Mouse (Mus musculus) lung, embryonic 14.5 days (tissue): ENCODE data around the gene Dcbld1. TPM values are rescaled to one million over a fixed set of nuclear protein-coding genes. Genes with fewer than 3 reads are reported as not detected.
A peak's percentile ranks its signal among the peaks of the same experiment; 100 is the strongest.

Source experiments
- ATAC-seq: fragments of 200-750 bp; cut with Nextera tagmentation; 2 replicates; pipeline ENCODE4 v1.8.0; 2017; ENCODE audit warnings: mild to moderate bottlenecking, moderate TSS enrichment, moderate library complexity; ENCODE audit not compliant: insufficient read depth
- DNase-seq: peaks from one replicate; pipeline ENCODE4 v3.0.0-alpha.2; 2015
- H3K27ac ChIP-seq: fragments of 300-500 bp; sonication (generic); 2 replicates; pipeline ENCODE4 v1.5.1; 2014; ENCODE audit warnings: low read depth, mild to moderate bottlenecking, moderate library complexity
- H3K27me3 ChIP-seq: fragments of 300-500 bp; sonication (generic); 2 replicates; pipeline ENCODE4 v1.6.1; 2014; ENCODE audit warnings: low read length, control low read depth; ENCODE audit not compliant: insufficient read depth
- H3K36me3 ChIP-seq: fragments of 300-500 bp; sonication (generic); 2 replicates; pipeline ENCODE4 v1.6.1; 2014; ENCODE audit warnings: control low read depth; ENCODE audit not compliant: insufficient read depth
- H3K4me1 ChIP-seq: fragments of 300-500 bp; sonication (generic); 2 replicates; pipeline ENCODE4 v1.6.1; 2014; ENCODE audit warnings: antibody characterized with exemption, control low read depth; ENCODE audit not compliant: insufficient read depth
- H3K4me2 ChIP-seq: fragments of 300-500 bp; sonication (generic); 2 replicates; pipeline ENCODE4 v1.6.1; 2014; ENCODE audit warnings: mild to moderate bottlenecking
- H3K4me3 ChIP-seq: fragments of 300-500 bp; sonication (generic); 2 replicates; pipeline ENCODE4 v1.5.1; 2014; ENCODE audit warnings: low read depth, low read length
- H3K9ac ChIP-seq: fragments of 300-500 bp; sonication (generic); 2 replicates; pipeline ENCODE4 v1.6.1; 2014
- H3K9me3 ChIP-seq: fragments of 300-500 bp; sonication (generic); 2 replicates; pipeline ENCODE4 v1.6.1; 2016; ENCODE audit warnings: low read depth, low read length, control low read depth
- CTCF ChIP-seq: IDR thresholded peaks from 2 replicates; pipeline ENCODE4 v1.5.1; 2016; ENCODE audit warnings: antibody characterized with exemption, low read depth
- WGBS: fragments of 180-500 bp; shearing (Covaris S2); extraction: QIAGEN DNeasy Blood & Tissue Kit; methylation state at CpG from one replicate; pipeline ENCODE4 v1.1.7; 2014; 5-methylcytosine and 5-hydroxymethylcytosine counted together
- polyA plus RNA-seq: library from polyadenylated mRNA; unstranded; fragments of >200 nt; fragmentation: Nextera tagmentation; extraction: Ambion mirVana; gene quantifications from 2 replicates; pipeline ENCODE4 v1.2.1, GENCODE M21; 2014

The Dcbld1 gene
- polyA plus RNA-seq, 1 experiment from 2014 or later = 24.5 TPM

- WGBS = 44% methylated on average over 9 of the region's 9 CpGs
- H3K4me3 ChIP-seq = no peak overlapping the region
- H3K4me1 ChIP-seq = 0 out of 2 replicates have a peak, but pooled peaks cover 5% of the 10 kb centered on the region
- peak overlapping the region; percentile 18; the same call in 1 of the 2 replicates for H3K4me2 ChIP-seq
- H3K9ac ChIP-seq = no peak overlapping the region
- H3K27me3 ChIP-seq = no peaks in the 10 kb centered on the region
- no peaks in the 10 kb centered on the region for H3K36me3 ChIP-seq
- ATAC-seq (peak; percentile 67; the same call in 1 of the 2 replicates), DNase-seq (peak; percentile 39)
- H3K9me3 ChIP-seq = no peaks in the 10 kb centered on the region
- no peak overlapping the region for H3K27ac ChIP-seq
- TF ChIP-seq CTCF = no peak
Observed at GRCm38 (mm10) chr10:52278011-52278434, 44.6 kb downstream of the Dcbld1 start.

- DNase-seq = no peak
- Histone ChIP-seq H3K27me3 (no peaks in the 10 kb centered on the region), H3K4me1 (0 out of 2 replicates have a peak, but pooled peaks cover 5% of the 10 kb centered on the region), H3K9ac (no peak overlapping the region), H3K4me2 (no peak overlapping the region), H3K36me3 (no peaks in the 10 kb centered on the region), H3K9me3 (no peaks in the 10 kb centered on the region), H3K4me3 (no peak overlapping the region), H3K27ac (peak overlapping the region; percentile 24; the same call in 1 of the 2 replicates)
- ATAC-seq = no peak
- no peak for TF ChIP-seq CTCF
- 68% methylated on average over 3 of the region's 3 CpGs for WGBS
Observed at GRCm38 (mm10) chr10:52278866-52279265, 45.4 kb downstream of the Dcbld1 start.

- no peak for DNase-seq
- 0 out of 2 replicates have a peak, but pooled peaks cover 5% of the 10 kb centered on the region for H3K4me1 ChIP-seq
- 82% methylated on average over 4 of the region's 4 CpGs for WGBS
- no peak overlapping the region for H3K4me2 ChIP-seq
- H3K9ac ChIP-seq = no peak overlapping the region
- H3K36me3 ChIP-seq = no peaks in the 10 kb centered on the region
- ATAC-seq = no peak
- no peak for TF ChIP-seq CTCF
- H3K4me3 ChIP-seq = no peak overlapping the region
- H3K9me3 ChIP-seq = no peaks in the 10 kb centered on the region
- no peak overlapping the region for H3K27ac ChIP-seq
- no peaks in the 10 kb centered on the region for H3K27me3 ChIP-seq
Observed at GRCm38 (mm10) chr10:52279876-52280275, 46.5 kb downstream of the Dcbld1 start.

GRCm38 (mm10) chr10:52280623-52281022, 47.2 kb downstream of the Dcbld1 start:
- Histone ChIP-seq H3K27ac (no peak overlapping the region), H3K4me1 (0 out of 2 replicates have a peak, but pooled peaks cover 5% of the 10 kb centered on the region), H3K27me3 (no peaks in the 10 kb centered on the region), H3K36me3 (no peaks in the 10 kb centered on the region), H3K4me2 (no peak overlapping the region), H3K4me3 (no peak overlapping the region), H3K9ac (no peak overlapping the region), H3K9me3 (no peaks in the 10 kb centered on the region)
- 91% methylated on average over 3 of the region's 3 CpGs for WGBS
- ATAC-seq = no peak
- no peak for DNase-seq
- no peak for TF ChIP-seq CTCF

GRCm38 (mm10) chr10:52281337-52281736, 47.9 kb downstream of the Dcbld1 start:
- Histone ChIP-seq H3K4me3 (no peak overlapping the region), H3K9ac (no peak overlapping the region), H3K27ac (no peak overlapping the region), H3K4me2 (no peak overlapping the region), H3K9me3 (no peaks in the 10 kb centered on the region), H3K4me1 (0 out of 2 replicates have a peak, but pooled peaks cover 5% of the 10 kb centered on the region), H3K36me3 (no peaks in the 10 kb centered on the region), H3K27me3 (no peaks in the 10 kb centered on the region)
- no peak for TF ChIP-seq CTCF
- no peak for ATAC-seq
- DNase-seq = no peak

GRCm38 (mm10) chr10:52284578-52284977, 51.2 kb downstream of the Dcbld1 start:
- Histone ChIP-seq H3K27me3 (no peaks in the 10 kb centered on the region), H3K27ac (no peak overlapping the region), H3K9me3 (no peaks in the 10 kb centered on the region), H3K4me2 (no peak overlapping the region), H3K36me3 (peaks cover 5% of the 10 kb centered on the region; the same call in 1 of the 2 replicates), H3K9ac (no peak overlapping the region), H3K4me1 (no peaks in the 10 kb centered on the region), H3K4me3 (no peak overlapping the region)
- no peak for TF ChIP-seq CTCF
- ATAC-seq (0 out of 2 replicates have a peak, but pooled peaks have one; percentile 49), DNase-seq (no peak)
- 69% methylated on average over 8 of the region's 8 CpGs for WGBS

GRCm38 (mm10) chr10:52287852-52288533, 54.6 kb downstream of the Dcbld1 start:
- DNase-seq = no peak
- H3K4me2 ChIP-seq = no peak overlapping the region
- TF ChIP-seq CTCF = no peak
- H3K27ac ChIP-seq = no peak overlapping the region
- no peak overlapping the region for H3K9ac ChIP-seq
- no peaks in the 10 kb centered on the region for H3K9me3 ChIP-seq
- no peak overlapping the region for H3K4me3 ChIP-seq
- no peaks in the 10 kb centered on the region for H3K27me3 ChIP-seq
- H3K4me1 ChIP-seq = no peaks in the 10 kb centered on the region
- ATAC-seq = no peak
- peaks cover 5% of the 10 kb centered on the region; the same call in 1 of the 2 replicates for H3K36me3 ChIP-seq
- 84% methylated on average over 5 of the region's 5 CpGs for WGBS
